Mouse (Mus musculus): ENCODE measurements around the gene Sult2a5. TPM values are rescaled to one million over a fixed set of nuclear protein-coding genes. Genes with fewer than 3 reads are reported as not detected.

Sult2a5 gene
- not detected in 2 replicates for polyA plus RNA-seq (2015; fragmentation: Nextera tagmentation; extraction: Ambion mirVana)

DNA sequence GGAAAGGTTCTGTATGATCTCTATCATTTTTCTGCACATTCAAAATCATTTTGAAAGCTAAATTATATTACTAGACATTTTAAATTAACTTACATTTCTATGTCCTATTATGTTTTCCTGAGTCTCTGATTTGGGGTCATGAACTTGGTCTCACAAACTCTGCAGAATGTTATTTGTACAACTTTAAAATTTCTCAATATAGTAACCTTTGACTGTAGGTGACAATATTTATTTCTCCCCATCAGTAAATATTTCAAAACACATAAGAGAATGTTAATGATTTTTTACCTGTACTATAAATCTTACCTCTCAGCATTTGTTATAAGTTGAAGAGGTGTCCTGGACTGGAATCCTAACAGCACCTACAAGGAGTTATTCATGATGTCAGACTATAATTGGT is at the start of gene Sult2a5:
TSS of gene Sult2a5 (plus strand) at position 301 of the 400 bp plus-strand sequence.
- H3K4me1 ChIP-seq: no peaks in the 10 kb centered on the region
- H3K36me3 ChIP-seq: no peaks in the 10 kb centered on the region
- no peak within 1 kb of the TSS for H3K9ac ChIP-seq (replicated peaks)
- no peak within 1 kb of the TSS for H3K4me2 ChIP-seq (replicated peaks)
- H3K27ac ChIP-seq (replicated peaks): no peak within 1 kb of the TSS
- no peaks in the 10 kb centered on the region for H3K27me3 ChIP-seq
- no peak for ATAC-seq (replicated peaks)
- peaks cover 4% of the 10 kb centered on the region; the same call in 1 of the 2 replicates for H3K9me3 ChIP-seq
- H3K4me3 ChIP-seq: no peak within 1 kb of the TSS

Other genes with a start within 250 kb of the Sult2a5 start
- 0.09 TPM in 1 of 2 replicates, not detected in the other for gene Cabp5, start 225.8 kb upstream of the Sult2a5 start, polyA plus RNA-seq (2015; fragmentation: Nextera tagmentation; extraction: Ambion mirVana)
- gene Bsph1, start 173.1 kb upstream of the Sult2a5 start, polyA plus RNA-seq (2015; fragmentation: Nextera tagmentation; extraction: Ambion mirVana): not detected in 2 replicates
- gene Bsph2, start 52.9 kb upstream of the Sult2a5 start, polyA plus RNA-seq (2015; fragmentation: Nextera tagmentation; extraction: Ambion mirVana): not detected in 2 replicates
- not detected in 2 replicates for gene Sult2a2, start 109.5 kb downstream of the Sult2a5 start, polyA plus RNA-seq (2015; fragmentation: Nextera tagmentation; extraction: Ambion mirVana)
- not detected in 2 replicates for gene Sult2a1, start 213.4 kb downstream of the Sult2a5 start, polyA plus RNA-seq (2015; fragmentation: Nextera tagmentation; extraction: Ambion mirVana)